Comparison of ENCODE assay signal across 17 mouse cellular contexts in genomic region chr12:16898790-16899189, GRCm38 (mm10). TPM values are rescaled to one million over a fixed set of nuclear protein-coding genes. Genes with fewer than 3 reads are reported as not detected.
DNase-seq lines count a peak whose midpoint lies in the region; ATAC-seq and TF ChIP-seq lines count a peak whose summit lies in the region.
"Had no signal": no experiment of that assay in that cellular context is flagged by ENCODE, and none has a peak within 500 bp of the region (broad histone marks: within the 10 kb centered on the region; RNA-seq: fewer than 3 reads in every experiment).

No protein-coding gene starts in this region.

- H3K79me2 ChIP-seq in myocyte (ENCODE audit: control insufficient read depth, insufficient read depth), result peaks cover 88% of the 10 kb centered on the region

- no peak for ATAC-seq in liver, embryonic 13.5 days (ENCODE audit: low read depth)
- ATAC-seq in liver, embryonic 11.5 days (replicated peaks; ENCODE audit: low FRiP score), result no peak
- ATAC-seq: forebrain, embryonic 13.5 days; hindbrain, postnatal 0 days; intestine, postnatal 0 days; liver, embryonic 12.5 days; midbrain, embryonic 13.5 days had no signal

- no peak for TF ChIP-seq CTCF in lung, adult 2 months (IDR thresholded peaks at IDR 0.05; ENCODE audit: insufficient read depth, low read length)

- intact Hi-C loops in heart, postnatal 10 days (cut with DNase I), result loop anchor here (5.0 kb wide), 1 partner anchor 34 kb away; no protein-coding TSS in a partner anchor

- no peak overlapping the region for H3K4me2 ChIP-seq in liver, embryonic 13.5 days
- H3K4me2 ChIP-seq in liver, embryonic 11.5 days, result no peak overlapping the region
- peak overlapping the region; percentile 21 for H3K4me2 ChIP-seq in myocyte (ENCODE audit: low read depth)
- H3K4me2 ChIP-seq: forebrain, embryonic 13.5 days; midbrain, embryonic 13.5 days; neural tube, embryonic 15.5 days had no signal

- peaks cover 57% of the 10 kb centered on the region for H3K4me1 ChIP-seq in liver, embryonic 13.5 days (replicated peaks)
- peaks cover 30% of the 10 kb centered on the region for H3K4me1 ChIP-seq in liver, embryonic 11.5 days (replicated peaks; ENCODE audit: control insufficient read depth, insufficient read depth, low read length)
- peaks cover 27% of the 10 kb centered on the region for H3K4me1 ChIP-seq in lung, adult 2 months (ENCODE audit: control insufficient read depth, insufficient read depth, low read length)

- no peaks in the 10 kb centered on the region for H3K36me3 ChIP-seq in liver, embryonic 13.5 days
- no peaks in the 10 kb centered on the region for H3K36me3 ChIP-seq in liver, embryonic 11.5 days (ENCODE audit: control insufficient read depth, insufficient read depth, low read length)
- no peaks in the 10 kb centered on the region for H3K36me3 ChIP-seq in myocyte (ENCODE audit: control insufficient read depth, insufficient read depth)
- H3K36me3 ChIP-seq: limb, embryonic 10.5 days; liver, embryonic 12.5 days; midbrain, embryonic 13.5 days; neural tube, embryonic 15.5 days had no signal

- H3K27ac ChIP-seq in liver, embryonic 13.5 days, result no peak overlapping the region
- H3K27ac ChIP-seq in liver, embryonic 11.5 days (ENCODE audit: low read depth, low read length), result no peak overlapping the region
- H3K27ac ChIP-seq: forebrain, embryonic 13.5 days; hindbrain, postnatal 0 days; limb, embryonic 10.5 days; liver, embryonic 12.5 days; midbrain, embryonic 13.5 days; neural tube, embryonic 15.5 days had no signal

- no peaks in the 10 kb centered on the region for H3K9me3 ChIP-seq in liver, embryonic 13.5 days (replicated peaks)
- no peaks in the 10 kb centered on the region for H3K9me3 ChIP-seq in liver, embryonic 11.5 days (ENCODE audit: control insufficient read depth, low read length)
- H3K9me3 ChIP-seq: forebrain, embryonic 13.5 days; limb, embryonic 10.5 days; liver, embryonic 12.5 days; midbrain, embryonic 13.5 days; neural tube, embryonic 15.5 days had no signal

- no peaks in the 10 kb centered on the region for H3K27me3 ChIP-seq in liver, embryonic 13.5 days
- no peaks in the 10 kb centered on the region for H3K27me3 ChIP-seq in liver, embryonic 11.5 days (replicated peaks; ENCODE audit: control insufficient read depth, insufficient read depth, low read length)
- H3K27me3 ChIP-seq in myocyte (ENCODE audit: control insufficient read depth, insufficient read depth, insufficient read length), result no peaks in the 10 kb centered on the region
- H3K27me3 ChIP-seq: forebrain, embryonic 13.5 days; liver, embryonic 12.5 days; midbrain, embryonic 13.5 days; neural tube, embryonic 15.5 days had no signal

- peak overlapping the region; percentile 40; the same call in 1 of the 2 replicates for H3K9ac ChIP-seq in liver, embryonic 13.5 days
- H3K9ac ChIP-seq in liver, embryonic 11.5 days (ENCODE audit: low read depth, low read length), result no peak overlapping the region
- H3K9ac ChIP-seq: forebrain, embryonic 13.5 days; liver, embryonic 12.5 days; midbrain, embryonic 13.5 days; neural tube, embryonic 15.5 days had no signal

- peak; percentile 51 for DNase-seq in heart, adult 11 months
- DNase-seq in heart, postnatal 10 days, result no peak
- DNase-seq in liver, embryonic 13.5 days, result no peak
- DNase-seq in liver, embryonic 11.5 days (ENCODE audit: low spot score), result no peak
- peak; percentile 59 for DNase-seq in cerebellum, adult 8-10 months
- no peak for DNase-seq in urinary bladder, postnatal 36 days (ENCODE audit: low spot score in 2 of 2)
- no peak for DNase-seq in lung, adult 2 months
- DNase-seq: adrenal gland, postnatal 14 days; thymus, postnatal 36 days had no signal

- no peak overlapping the region for H3K4me3 ChIP-seq in liver, embryonic 13.5 days (replicated peaks)
- H3K4me3 ChIP-seq in liver, embryonic 11.5 days (ENCODE audit: low read depth, low read length), result no peak overlapping the region
- H3K4me3 ChIP-seq in myocyte, result no peak overlapping the region
- no peak overlapping the region for H3K4me3 ChIP-seq in lung, adult 2 months (replicated peaks; ENCODE audit: extremely low read depth, low read depth, low read length)
- H3K4me3 ChIP-seq: forebrain, embryonic 13.5 days; limb, embryonic 10.5 days; liver, embryonic 12.5 days; midbrain, embryonic 13.5 days; neural tube, embryonic 15.5 days had no signal

- no peak overlapping the region for H3ac ChIP-seq in myocyte (ENCODE audit: control insufficient read depth, insufficient read length)

- TF ChIP-seq POLR2A in myocyte (IDR thresholded peaks at IDR 0.05; ENCODE audit: insufficient read length, low read depth), result no peak
- TF ChIP-seq POLR2A in lung, adult 2 months (IDR thresholded peaks at IDR 0.05; ENCODE audit: borderline replicate concordance, extremely low read depth, low read depth, low read length), result no peak

TF ChIP-seq in myocyte, 11 proteins besides CTCF, POLR2A, EP300 and RAD21:
- TF ChIP-seq MYOD1 (IDR thresholded peaks at IDR 0.05; ENCODE audit: control insufficient read depth in 1 of 3, insufficient read length in 2 of 3, low read depth in 2 of 3), result no peak
- TF ChIP-seq E2F4 (IDR thresholded peaks at IDR 0.05; ENCODE audit: insufficient read depth), result no peak
- no peak for TF ChIP-seq SRF (IDR thresholded peaks at IDR 0.05; ENCODE audit: control insufficient read depth, insufficient read length, low read depth)
- TF ChIP-seq CEBPB (IDR thresholded peaks at IDR 0.05; ENCODE audit: insufficient read depth, poor library complexity, severe bottlenecking), result no peak
- TF ChIP-seq USF1 (IDR thresholded peaks at IDR 0.05; ENCODE audit: low read depth), result no peak
- TF ChIP-seq MAX (IDR thresholded peaks at IDR 0.05; ENCODE audit: low read depth), result no peak
- TF ChIP-seq TCF12 (IDR thresholded peaks at IDR 0.05; ENCODE audit: insufficient read depth, poor library complexity, severe bottlenecking), result no peak
- no peak for TF ChIP-seq TCF3 (IDR thresholded peaks at IDR 0.05; ENCODE audit: insufficient read length, low read depth)
- no peak for TF ChIP-seq POLR2AphosphoS2 (IDR thresholded peaks at IDR 0.05; ENCODE audit: insufficient read length, low read depth)
- TF ChIP-seq REST (IDR thresholded peaks at IDR 0.05; ENCODE audit: insufficient read depth, insufficient read length), result no peak
TF ChIP-seq in myocyte: peak in this region for 0.

RNA-seq across cellular contexts. Expression of gene Rock2, which starts 4.1 kb away (rescaled TPM):
- total RNA-seq in heart, postnatal 10 days (2021), result 10 to 100 TPM; 90.0 to 93.5 TPM
- polyA plus RNA-seq in liver, embryonic 13.5 days (2015; fragmentation: Nextera tagmentation; extraction: Ambion mirVana), result 7.0 and 7.7 TPM in 2 replicates
- 11.7 and 14.4 TPM in 2 replicates for polyA plus RNA-seq in liver, embryonic 11.5 days (2014; fragmentation: Nextera tagmentation; extraction: Ambion mirVana)
- 14.4 TPM for polyA plus RNA-seq in myocyte (2012; fragmentation: generic; extraction: Trizol)
- polyA plus RNA-seq in lung, adult 2 months (2012; rRNA removed), result 6.5 and 11.4 TPM in 2 replicates

Comparison
In these comparisons a context has a peak if more than half of its experiments do, and no peak if none do; other contexts are left out.
1. DNase-seq: peak in heart, adult 11 months (single experiment) and cerebellum, adult 8-10 months (single experiment); none in heart, postnatal 10 days (0 of 2), liver, embryonic 13.5 days (single experiment), liver, embryonic 11.5 days (single experiment), urinary bladder, postnatal 36 days (0 of 2) and lung, adult 2 months (single experiment).